Mouse (Mus musculus) gastrocnemius, adult 8-10 months (tissue): ENCODE data around the gene Map3k7. TPM values are rescaled to one million over a fixed set of nuclear protein-coding genes. Genes with fewer than 3 reads are reported as not detected.
"Not testable (repeated sequence)": the region's sequence is repeated elsewhere in the genome, so short reads cannot be mapped to it uniquely, and the experiment has no call there.

ENCODE experiments used
- DNase-seq, 2 experiments: peaks; one replicate each; pipeline ENCODE4 v3.0.0; 2022; ENCODE audit warnings: low spot score in 2 of 2
- total RNA-seq, 4 experiments: library from RNA; stranded (reverse); gene quantifications; 2 replicates each; pipeline ENCODE4 v1.2.4; 2022

Map3k7 gene
- total RNA-seq, 4 experiments from 2014 or later, result 43.9 to 67.1 (median 49.4) TPM

DNA sequence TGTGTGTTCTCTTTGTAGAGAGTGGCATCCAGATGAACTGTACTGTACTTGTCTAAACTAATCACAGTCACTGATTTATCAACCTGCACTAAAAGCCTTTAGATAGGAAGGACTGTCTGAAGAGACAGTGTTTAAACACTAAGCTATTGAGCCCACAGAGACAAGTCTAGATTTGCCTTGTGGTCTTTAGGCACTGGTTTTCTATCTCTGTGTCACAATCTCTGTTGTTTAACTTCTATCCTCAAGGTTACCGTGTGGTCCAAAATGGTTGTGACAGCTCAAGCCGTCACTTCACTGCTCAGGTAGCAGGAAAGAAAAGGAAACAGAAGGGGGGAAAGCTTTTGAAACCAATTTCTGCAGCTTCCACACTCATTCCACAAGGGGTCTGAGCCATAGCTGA lies 29.5 kb downstream of the Map3k7 start:
- no peak for DNase-seq

DNA sequence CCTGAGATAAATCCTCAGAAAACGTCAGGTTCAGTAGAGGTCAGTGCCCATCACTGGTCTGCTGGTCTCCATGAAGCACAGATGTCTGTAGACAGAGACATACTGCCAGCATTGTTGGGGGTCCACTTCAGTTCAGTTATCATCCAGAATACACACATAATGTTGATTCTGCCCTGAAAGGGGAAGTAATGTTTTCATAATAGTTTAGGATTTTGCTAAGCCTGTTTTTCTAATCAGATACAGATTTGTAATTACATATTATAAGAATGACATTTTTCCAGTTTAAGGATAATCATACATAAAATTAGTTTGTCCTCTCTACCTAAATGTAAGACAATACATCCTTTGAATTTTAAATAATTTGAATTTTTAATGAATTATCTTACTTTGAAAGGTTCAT lies 30.0 kb downstream of the Map3k7 start:
- no peak for DNase-seq

DNA sequence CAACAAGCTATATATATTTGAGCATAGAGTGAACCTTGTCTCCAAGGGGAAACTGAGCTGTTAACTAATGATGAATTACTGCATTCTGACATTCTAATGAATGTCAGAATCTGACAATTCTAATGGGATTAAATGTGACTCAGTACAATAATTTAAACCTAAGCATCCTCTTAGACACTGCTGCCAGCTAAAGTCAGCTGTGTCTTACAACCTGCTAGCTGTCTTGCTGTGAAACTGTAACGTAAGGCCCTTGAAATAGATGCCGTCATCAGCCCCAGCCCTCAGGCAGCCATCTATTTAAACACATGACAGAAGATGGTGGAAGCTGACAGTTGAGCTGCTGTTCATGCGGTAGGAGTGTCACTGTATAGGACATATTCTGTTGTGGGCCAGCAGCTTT lies 37.6 kb downstream of the Map3k7 start:
- no peak for DNase-seq

DNA sequence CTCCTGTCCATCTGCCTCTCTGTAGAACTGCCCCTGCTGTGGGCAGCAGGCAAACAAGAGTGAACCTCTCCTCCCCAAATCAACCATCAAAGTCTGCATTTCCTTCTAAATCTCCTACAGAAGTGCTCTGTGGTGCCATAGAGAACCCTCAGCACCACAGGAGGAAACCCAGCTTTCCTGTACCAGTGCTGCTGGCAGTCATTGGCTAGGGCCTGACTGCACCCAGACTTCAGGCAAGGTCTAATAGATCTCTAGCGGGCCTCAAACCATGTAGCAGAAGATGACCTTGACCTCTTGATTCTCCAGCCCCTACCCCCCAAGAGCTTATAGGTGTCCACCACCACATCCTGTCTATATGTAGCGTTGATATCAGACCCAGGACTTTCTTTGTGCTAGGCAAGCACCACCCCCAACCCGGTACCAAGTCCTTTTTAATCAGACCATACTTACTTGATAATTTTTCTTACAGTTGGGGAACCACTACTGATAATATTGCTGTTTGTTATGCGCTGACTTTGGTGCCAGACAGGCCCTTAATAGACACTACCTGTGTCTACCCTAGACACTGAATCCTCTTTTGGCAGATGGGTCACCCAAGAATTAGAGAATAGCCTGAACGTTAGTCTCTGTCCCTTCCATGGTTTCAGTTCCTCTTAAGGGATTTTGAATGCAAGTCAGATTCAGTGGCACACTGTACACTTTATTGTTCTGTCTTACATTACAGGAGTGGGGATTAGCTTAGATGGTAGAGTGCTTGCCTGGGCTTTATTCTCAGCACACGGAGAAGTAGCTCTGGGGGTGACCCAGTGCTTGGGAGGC lies 41.1 kb downstream of the Map3k7 start:
- no peak for DNase-seq

DNA sequence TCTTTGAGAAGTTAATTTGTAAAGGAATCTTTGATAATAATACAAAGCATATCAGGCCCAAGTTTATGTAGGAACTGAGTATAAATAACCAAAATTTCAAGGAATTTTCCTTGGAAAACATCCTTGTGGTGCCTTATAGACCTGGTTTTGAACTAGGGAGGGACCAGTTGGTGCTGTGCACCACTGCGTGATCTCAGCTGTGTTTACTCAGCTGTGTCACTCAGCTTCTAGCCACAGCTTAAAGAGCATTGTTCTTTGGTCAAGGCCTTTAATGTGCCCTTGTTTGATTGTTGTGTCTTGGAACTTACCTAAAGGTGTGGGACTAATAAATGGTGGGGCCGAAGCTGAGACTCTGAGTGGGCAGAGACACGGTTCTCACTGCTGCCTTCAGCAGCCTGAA lies 43.3 kb downstream of the Map3k7 start:
- DNase-seq, result no peak

DNA sequence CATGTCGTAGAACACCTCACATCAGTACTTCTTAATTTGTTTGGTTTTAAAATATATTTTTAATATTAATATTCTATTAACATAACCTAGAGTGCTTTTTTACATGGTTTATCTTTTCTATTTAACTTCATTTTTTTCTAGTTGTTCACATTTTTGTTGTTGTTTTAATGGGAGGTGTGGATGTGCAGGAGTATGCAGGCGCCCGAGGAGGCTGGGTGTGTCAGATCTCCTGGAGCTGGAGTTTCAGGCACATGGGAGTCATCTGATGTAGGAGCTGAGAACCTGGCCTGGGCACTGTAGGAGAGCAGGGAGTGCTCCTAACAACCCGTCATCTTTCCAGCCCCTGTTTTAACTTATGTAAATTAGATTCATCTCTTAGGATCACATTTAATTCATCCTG lies 44.2 kb downstream of the Map3k7 start:
- DNase-seq, result no peak

DNA sequence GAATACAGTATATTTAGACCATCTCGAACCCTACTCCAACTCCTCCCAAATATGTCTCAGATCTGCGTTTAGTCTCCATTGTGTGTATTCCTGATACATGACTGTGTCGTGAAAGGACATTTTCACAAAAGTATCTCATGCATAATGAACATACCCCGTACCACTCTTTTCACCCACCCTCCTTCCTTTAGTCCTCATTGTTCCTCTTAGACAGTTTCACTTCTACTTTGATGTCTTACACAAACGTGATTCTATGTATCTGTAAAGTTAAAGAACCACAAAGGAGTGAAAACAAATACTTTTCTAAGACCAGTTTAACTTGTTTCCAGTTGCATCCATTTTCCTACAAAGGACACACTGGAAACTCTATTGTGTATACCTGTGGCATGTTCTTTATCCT lies 46.9 kb downstream of the Map3k7 start:
- DNase-seq, result no peak

DNA sequence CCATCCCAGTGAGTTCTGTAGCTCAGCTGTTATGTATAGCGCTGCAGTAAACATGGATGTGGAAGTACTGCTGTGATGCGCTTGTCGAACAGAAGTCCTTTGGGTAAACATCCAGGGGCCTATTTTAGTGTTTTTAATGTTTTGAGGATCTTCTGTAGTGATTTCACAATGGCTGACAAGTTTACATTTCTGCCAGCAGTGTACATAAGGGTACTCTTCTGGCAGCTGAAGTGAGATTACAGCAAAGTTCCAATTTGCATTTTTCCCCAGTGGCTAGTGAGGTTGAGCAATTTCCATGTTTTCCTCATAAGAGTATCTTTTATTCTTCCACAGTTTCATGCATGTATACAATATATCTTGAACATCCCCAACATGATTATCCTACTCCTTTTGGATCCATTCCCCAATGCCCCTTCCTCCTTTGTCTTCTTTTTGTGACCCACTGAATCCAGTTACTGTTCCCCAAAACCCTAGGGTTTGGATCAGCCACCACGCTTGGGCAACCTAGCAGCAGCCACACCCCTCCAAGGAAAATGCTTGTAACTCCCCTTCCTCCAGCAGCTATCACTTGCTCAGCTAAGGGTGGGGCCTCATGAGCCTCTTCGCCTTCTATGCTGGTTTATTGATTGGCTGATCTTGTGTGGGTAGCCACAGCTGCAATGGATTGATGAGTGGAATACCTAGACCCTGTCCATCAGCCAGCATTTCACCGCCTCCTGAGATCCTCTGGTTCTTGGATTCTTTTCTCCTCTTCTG lies 47.5 kb downstream of the Map3k7 start:
- DNase-seq, result no peak

DNA sequence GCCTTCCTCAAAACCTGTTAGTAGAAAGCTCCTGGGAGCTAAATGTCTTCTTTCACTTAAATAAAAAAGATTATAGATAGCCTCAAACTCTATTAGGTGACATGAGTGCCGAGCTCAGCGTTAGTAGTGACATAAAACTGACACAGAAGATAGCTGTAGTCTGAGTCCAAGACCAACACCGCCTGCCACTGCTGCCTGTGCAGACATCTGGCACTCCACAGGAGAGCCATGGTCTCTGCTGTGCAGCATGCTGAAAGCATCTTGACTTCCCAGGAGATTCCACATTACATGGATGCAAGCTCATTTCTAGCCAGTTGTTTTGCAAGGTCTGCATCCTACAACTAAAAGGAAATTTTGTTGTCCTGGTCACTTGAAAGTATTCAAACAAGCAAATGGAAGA lies 57.2 kb downstream of the Map3k7 start:
- no peak for DNase-seq

DNA sequence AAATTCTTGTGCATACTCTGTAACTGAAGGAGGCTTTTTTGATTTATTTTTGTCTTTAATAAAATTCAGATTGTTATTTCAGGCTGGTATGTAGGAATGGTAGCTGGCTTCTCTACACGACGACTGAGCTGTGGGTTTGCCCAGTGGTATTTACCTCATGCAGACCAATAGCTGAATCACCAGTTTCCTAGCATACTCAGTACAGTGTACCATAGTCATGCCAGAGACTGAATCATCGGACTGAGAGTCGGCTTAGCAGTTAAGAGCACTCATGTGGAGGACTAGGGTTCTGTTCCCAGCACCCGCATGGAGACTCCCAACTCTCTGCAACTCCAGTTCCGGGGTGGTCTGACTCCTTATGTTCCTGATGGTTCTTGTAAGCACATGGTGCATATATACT lies 58.4 kb downstream of the Map3k7 start:
- no peak for DNase-seq

DNA sequence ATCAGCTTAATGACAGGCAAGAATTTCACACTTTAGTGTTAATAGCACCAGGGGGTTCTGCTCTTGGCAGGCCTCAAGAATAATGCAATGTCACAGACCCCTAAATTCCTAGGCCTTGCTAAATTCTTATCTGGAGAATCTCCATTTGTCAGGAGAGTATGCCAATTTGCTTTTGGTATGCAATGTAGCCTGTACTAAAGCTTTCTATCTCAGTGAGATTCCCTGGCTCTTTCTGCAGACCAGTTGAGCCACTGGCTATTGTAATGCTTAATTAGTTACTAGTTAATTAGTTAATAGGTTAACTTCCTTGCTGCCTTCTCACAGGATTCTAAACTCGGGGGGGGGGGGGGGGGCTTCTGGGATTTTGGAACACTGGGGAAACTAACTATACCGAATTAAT lies 60.3 kb downstream of the Map3k7 start:
- DNase-seq, result not testable (repeated sequence)

DNA sequence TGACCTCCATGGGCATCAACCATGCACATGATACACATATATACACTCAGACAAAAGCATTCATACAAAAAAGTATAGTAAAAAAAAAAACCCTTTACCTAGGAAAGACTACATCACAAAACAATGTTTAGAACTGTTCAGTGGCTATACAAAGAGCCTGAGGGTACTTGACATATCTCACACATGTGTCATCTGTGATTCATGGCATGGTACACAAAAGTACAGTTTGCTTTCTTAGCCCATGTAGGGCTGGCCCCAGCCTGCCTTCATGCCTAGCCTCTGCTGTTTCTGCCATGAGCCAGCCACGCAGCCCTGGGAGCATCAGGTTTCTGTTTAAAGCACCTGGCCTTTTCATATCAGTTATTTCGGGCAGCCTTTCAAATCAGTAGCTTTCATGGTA lies 61.2 kb downstream of the Map3k7 start:
- no peak for DNase-seq

DNA sequence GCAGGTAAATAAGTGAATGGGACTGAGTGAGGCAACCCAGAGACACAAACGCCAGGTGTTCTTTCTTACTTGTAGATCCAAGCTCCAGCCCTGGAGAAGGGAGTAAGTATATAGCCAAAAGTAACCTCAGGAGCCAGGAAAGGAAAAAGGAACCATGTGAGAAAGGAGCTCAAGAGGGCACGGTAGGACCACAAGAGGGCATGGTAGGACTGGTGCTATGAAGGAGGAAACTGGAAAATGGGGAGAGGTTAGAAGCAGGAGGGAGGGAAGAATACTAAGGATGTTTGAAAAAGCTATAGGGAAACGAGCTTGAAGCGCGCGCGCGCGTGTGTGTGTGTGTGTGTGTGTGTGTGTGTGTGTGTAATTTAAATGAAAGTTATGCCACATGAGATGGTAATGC lies 63.2 kb downstream of the Map3k7 start:
- no peak for DNase-seq

DNA sequence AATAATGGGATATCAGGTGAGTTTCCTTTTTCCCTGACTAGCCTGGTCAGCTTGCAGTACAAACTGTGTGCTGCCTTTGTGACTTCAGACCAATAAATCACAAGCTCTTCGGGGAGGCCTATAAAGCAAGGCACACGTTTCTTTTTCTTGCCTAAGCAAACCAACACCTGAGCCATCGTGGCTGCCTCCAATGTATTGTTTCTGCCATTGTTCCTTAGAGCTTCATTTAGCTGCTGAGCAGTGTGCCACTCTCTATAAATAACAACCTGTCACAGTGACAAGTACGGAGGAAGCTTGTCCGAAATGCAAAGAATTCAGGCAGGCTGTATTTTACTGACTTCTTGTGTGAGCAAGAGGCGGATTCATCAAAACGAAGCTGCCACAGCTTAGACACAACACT lies 73.4 kb downstream of the Map3k7 start:
- no peak for DNase-seq

DNA sequence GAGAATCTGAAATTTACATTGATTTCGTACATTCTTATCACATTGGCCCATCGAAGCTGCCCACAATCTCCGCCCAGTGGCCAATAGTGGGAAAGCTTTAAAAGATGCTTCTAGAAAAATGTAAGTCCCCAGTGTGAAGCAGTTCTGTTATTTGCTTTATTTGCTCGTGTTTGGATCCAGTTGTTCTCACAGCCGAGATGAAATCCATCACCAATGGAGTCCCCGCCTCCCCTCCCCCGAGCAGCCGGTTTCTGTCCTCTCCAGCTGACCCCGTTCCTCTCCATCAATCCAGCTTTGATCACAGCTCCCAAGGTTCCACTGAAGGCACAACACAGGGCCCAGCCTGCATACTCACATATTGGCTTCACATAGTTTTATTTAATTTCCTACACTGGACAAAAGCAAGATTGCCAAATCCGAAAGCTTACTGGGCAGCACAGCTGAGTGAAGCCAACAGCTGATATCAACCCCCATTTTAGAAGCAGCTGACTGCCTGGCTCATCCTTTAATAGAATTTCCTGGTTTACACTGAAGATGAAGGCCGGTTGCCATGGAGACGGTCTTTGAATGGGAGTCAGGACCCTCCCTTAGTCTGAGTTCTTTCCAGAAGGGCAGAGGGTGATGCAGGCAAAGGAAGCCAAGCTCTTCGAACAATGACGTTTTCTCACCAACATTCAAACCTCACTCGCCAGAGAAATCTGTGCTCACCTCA lies 78.0 kb downstream of the Map3k7 start:
- DNase-seq, result no peak

DNA sequence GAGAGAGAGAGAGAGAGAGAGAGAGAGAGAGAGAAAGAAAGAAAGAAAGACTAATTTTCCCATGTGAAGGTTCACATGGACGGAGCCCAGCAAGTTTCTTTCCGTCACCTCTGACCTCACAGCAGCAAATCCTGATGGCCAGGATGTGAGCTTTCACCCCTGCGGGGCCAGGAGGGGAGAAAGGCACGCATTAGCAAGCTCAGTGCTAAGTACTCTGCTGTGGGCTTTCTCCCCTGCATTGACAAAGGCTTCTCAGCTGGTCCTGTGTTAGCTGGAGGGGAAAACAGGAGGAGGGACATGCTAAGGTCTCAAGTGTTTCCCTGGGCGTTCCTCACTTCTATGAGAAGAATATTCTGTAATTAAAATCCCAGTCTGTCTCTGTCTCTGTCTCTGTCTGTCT lies 81.3 kb downstream of the Map3k7 start:
- no peak for DNase-seq

DNA sequence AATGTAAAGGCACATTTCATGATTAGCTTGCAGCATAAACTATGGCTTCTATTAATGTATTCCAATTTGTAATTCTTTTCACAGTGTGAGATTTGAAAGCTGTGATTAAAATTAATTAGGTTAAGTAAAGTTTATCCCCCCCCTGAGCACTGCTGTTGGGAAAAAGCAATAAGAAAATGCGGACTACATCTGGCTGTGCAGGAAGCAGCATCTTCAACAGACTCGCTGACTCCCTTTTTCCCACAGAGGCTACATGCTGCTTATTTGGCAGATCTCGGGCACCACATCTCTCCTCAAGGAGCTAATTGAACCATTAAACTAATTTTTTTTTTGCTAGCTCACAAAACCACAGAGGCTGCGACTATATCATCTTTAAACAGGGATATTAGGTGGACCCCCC lies 85.9 kb downstream of the Map3k7 start:
- no peak for DNase-seq

DNA sequence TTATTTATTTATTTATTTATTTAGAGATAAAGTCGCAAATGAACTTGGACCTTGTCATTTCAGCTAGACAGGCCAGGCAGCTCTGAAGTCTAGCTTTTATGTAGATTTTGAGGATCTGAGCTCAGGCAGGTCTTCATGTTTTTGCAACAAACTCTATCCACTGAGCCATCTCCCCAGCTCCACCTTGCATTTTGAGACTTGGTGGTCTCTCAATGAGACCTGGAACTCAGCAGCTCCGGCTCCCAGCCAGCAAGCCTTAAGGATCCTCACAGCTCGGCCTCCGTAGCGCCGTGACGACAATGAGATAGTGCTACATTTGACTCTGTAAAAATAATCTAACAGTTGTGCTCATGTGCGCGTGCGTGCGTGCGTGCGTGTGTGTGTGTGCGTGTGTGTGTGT lies 89.3 kb downstream of the Map3k7 start:
- no peak for DNase-seq

DNA sequence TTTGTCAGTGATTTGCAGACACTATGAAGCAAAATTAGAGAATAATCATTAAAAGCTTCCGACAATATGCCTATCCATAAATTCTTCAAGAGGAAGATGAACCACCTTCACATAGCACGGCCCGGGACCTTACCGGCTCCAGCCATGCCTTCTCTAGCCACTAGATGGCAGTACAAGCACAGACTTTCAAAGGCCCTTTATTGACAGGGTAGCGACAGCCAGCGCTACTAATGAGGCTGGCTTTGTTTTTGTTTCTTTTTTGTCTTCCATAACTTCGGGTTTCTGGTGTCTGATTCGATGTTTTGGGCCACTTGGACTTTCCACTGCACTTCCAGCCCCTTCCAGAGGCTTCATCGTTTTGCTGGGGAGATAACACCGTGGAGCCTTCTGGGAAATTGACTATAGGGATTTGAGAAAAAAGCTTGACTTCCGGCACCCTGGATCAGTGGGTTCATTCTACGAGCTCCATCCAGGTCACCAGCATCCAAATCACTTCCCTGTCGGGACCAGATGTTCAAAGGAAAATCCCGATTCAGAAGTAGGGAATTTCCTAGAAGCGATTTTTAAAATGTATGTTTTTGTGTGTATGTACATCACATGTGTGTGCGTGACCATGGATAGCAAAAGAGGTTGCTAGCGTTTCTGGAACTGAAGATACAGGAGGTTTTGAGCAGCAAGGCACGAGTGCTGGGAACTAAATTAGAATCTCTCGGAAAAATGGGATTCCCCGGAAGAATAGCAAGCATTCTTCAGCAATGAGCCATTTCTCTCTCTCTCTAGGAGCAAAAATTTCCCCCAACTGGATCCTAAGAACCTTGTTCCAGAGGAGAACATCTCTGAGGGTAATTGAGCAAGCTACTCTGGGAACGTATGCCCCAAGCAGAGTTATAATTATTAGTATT lies 91.5 kb downstream of the Map3k7 start:
- peak; percentile 62 for DNase-seq

DNA sequence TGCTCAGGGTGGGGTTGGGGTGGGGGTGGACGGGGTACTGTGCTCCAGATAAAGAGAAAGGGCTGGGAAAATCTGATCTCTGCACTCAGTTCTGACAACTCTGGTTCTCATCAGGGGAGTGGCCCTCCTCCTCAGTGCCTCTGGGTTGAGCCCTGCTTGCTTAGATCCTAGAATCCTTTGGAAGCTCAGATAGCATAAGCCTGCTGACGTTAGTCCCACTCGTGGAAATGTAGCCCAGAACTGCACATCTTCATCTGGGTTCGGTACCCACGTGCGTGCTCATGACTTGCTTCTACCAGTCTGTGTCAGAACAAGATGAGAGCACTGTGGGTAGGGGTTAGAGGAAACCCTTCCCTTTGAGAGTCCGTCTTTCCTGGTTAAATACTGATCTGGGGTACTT lies 92.5 kb downstream of the Map3k7 start:
- no peak for DNase-seq

DNA sequence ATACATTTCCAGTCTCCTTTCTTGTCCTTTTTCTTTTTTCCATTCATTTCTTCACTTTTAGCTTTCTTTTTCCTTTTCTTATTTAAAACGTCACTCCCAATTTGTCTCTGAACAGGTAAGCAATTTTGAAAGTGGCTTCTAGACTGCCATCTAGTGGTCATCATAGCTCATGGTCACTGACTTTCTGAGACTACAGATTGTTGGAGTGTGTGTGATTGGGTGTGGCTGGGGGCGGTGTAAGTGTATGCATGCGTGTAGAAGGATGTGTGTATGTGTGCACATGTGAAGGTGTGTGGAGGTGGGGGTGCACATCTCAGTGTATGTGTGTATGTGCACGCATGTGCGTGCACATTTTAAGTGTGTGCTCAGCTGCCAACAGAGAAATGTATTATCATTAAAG lies 93.2 kb downstream of the Map3k7 start:
- DNase-seq, result no peak
